Mouse (Mus musculus) forebrain, embryonic 11.5 days (tissue): Measurements from ENCODE around the gene Slc22a14. TPM values are rescaled to one million over a fixed set of nuclear protein-coding genes. Genes with fewer than 3 reads are reported as not detected.
"Not testable (repeated sequence)": the region's sequence is repeated elsewhere in the genome, so short reads cannot be mapped to it uniquely, and the experiment has no call there.

ENCODE experiments used
- ATAC-seq: fragments of 200-750 bp; cut with Nextera tagmentation; replicated peaks from 2 replicates; pipeline ENCODE4 v1.8.0; 2017; ENCODE audit warnings: moderate TSS enrichment; ENCODE audit not compliant: low FRiP score
- DNase-seq: peaks from one replicate; pipeline ENCODE4 v3.0.0-alpha.2; 2017; ENCODE audit warnings: low spot score
- H3K27ac ChIP-seq: fragments of 300-500 bp; sonication (generic); 2 replicates; pipeline ENCODE4 v1.5.1; 2014; ENCODE audit warnings: low read depth, low read length
- H3K27me3 ChIP-seq: fragments of 300-500 bp; sonication (generic); 2 replicates; pipeline ENCODE4 v1.6.1; 2014; ENCODE audit warnings: mild to moderate bottlenecking, low read length, mixed read lengths; ENCODE audit not compliant: control insufficient read depth, insufficient read depth
- H3K36me3 ChIP-seq: fragments of 300-500 bp; sonication (generic); 2 replicates; pipeline ENCODE4 v1.6.1; 2014; ENCODE audit warnings: mild to moderate bottlenecking, low read length, moderate library complexity, mixed read lengths; ENCODE audit not compliant: control insufficient read depth, insufficient read depth
- H3K4me1 ChIP-seq: fragments of 300-500 bp; sonication (generic); replicated peaks from 2 replicates; pipeline ENCODE4 v1.6.1; 2014; ENCODE audit warnings: low read length, mixed read lengths; ENCODE audit not compliant: control insufficient read depth, insufficient read depth
- H3K4me2 ChIP-seq: fragments of 300-500 bp; sonication (generic); 2 replicates; pipeline ENCODE4 v1.6.1; 2014; ENCODE audit warnings: low read depth, mild to moderate bottlenecking, low read length, moderate library complexity, mixed read lengths; ENCODE audit not compliant: severe bottlenecking
- H3K4me3 ChIP-seq: fragments of 300-500 bp; sonication (generic); 2 replicates; pipeline ENCODE4 v1.5.1; 2014; ENCODE audit warnings: low read depth, low read length
- H3K9ac ChIP-seq: fragments of 300-500 bp; sonication (generic); 2 replicates; pipeline ENCODE4 v1.6.1; 2014; ENCODE audit warnings: low read length
- H3K9me3 ChIP-seq: fragments of 300-500 bp; sonication (generic); 2 replicates; pipeline ENCODE4 v1.6.1; 2016; ENCODE audit warnings: low read length, mixed read lengths; ENCODE audit not compliant: control insufficient read depth
- WGBS: fragments of 180-500 bp; shearing (Covaris S2); extraction: QIAGEN DNeasy Blood & Tissue Kit; methylation state at CpG from one replicate; pipeline ENCODE4 v1.1.7; 2014; 5-methylcytosine and 5-hydroxymethylcytosine counted together
- polyA plus RNA-seq: library from polyadenylated mRNA; unstranded; fragments of >200 nt; fragmentation: Nextera tagmentation; extraction: Ambion mirVana; gene quantifications from 2 replicates; pipeline ENCODE4 v1.2.1, GENCODE M21; 2014

The Slc22a14 gene
- polyA plus RNA-seq, 1 experiment from 2014 or later, result not detected

GRCm38 (mm10) chr9:119370770-119371169 lies 5.4 kb upstream of the Slc22a14 start:
- H3K36me3 ChIP-seq, ATAC-seq, H3K27me3 ChIP-seq, H3K27ac ChIP-seq, H3K4me1 ChIP-seq, H3K9me3 ChIP-seq, DNase-seq, H3K4me3 ChIP-seq, H3K4me2 ChIP-seq, H3K9ac ChIP-seq: not testable (repeated sequence)
- WGBS, result 92% methylated on average over 4 of the region's 4 CpGs

GRCm38 (mm10) chr9:119368367-119368766 lies 3.0 kb upstream of the Slc22a14 start:
- Histone ChIP-seq H3K27me3 (no peaks in the 10 kb centered on the region), H3K9me3 (no peaks in the 10 kb centered on the region), H3K36me3 (peaks cover 2% of the 10 kb centered on the region), H3K4me1 (no peaks in the 10 kb centered on the region), H3K9ac (no peak overlapping the region), H3K4me3 (no peak overlapping the region), H3K27ac (no peak overlapping the region), H3K4me2 (no peak overlapping the region)
- WGBS, result 95% methylated on average over 3 of the region's 3 CpGs
- DNase-seq (no peak), ATAC-seq (no peak)

- H3K4me1 ChIP-seq, result no peaks in the 10 kb centered on the region
- DNase-seq (no peak), ATAC-seq (no peak)
- H3K36me3 ChIP-seq, result no peaks in the 10 kb centered on the region
- WGBS, result 87% methylated on average over 12 of the region's 12 CpGs
- no peak overlapping the region for H3K4me2 ChIP-seq
- no peak overlapping the region for H3K4me3 ChIP-seq
- H3K27ac ChIP-seq, result no peak overlapping the region
- H3K9me3 ChIP-seq, result no peaks in the 10 kb centered on the region
- no peaks in the 10 kb centered on the region for H3K27me3 ChIP-seq
- no peak overlapping the region for H3K9ac ChIP-seq
These were observed 2.1 kb downstream of the Slc22a14 start for GRCm38 (mm10) chr9:119363229-119363628.

GRCm38 (mm10) chr9:119361416-119361815 lies 3.9 kb downstream of the Slc22a14 start:
- Histone ChIP-seq H3K9ac (no peak overlapping the region), H3K4me2 (no peak overlapping the region), H3K36me3 (no peaks in the 10 kb centered on the region), H3K27ac (no peak overlapping the region), H3K27me3 (no peaks in the 10 kb centered on the region), H3K9me3 (no peaks in the 10 kb centered on the region), H3K4me3 (no peak overlapping the region), H3K4me1 (no peaks in the 10 kb centered on the region)
- WGBS, result 92% methylated on average over 5 of the region's 5 CpGs
- ATAC-seq (no peak), DNase-seq (no peak)

- Histone ChIP-seq H3K4me3 (peak overlapping the region; percentile 66), H3K4me1 (no peaks in the 10 kb centered on the region), H3K36me3 (no peaks in the 10 kb centered on the region), H3K27ac (no peak overlapping the region), H3K9me3 (no peaks in the 10 kb centered on the region), H3K27me3 (no peaks in the 10 kb centered on the region), H3K4me2 (peak overlapping the region; percentile 87), H3K9ac (peak overlapping the region; percentile 83)
- ATAC-seq, result no peak
- no peak for DNase-seq
- WGBS, result 44% methylated on average over 9 of the region's 9 CpGs
These were observed 7.3 kb downstream of the Slc22a14 start for GRCm38 (mm10) chr9:119358058-119358429.

- Histone ChIP-seq H3K9ac (peak within 1 kb of the TSS; percentile 83), H3K27me3 (no peaks in the 10 kb centered on the region), H3K4me3 (peak within 1 kb of the TSS; percentile 66), H3K4me2 (peak within 1 kb of the TSS; percentile 87), H3K36me3 (no peaks in the 10 kb centered on the region), H3K4me1 (no peaks in the 10 kb centered on the region), H3K9me3 (no peaks in the 10 kb centered on the region), H3K27ac (no peak within 1 kb of the TSS)
- ATAC-seq (peak; percentile 91), DNase-seq (peak; percentile 95)
- WGBS, result 3% methylated on average over 65 of the region's 65 CpGs
These were observed 7.9 kb downstream of the Slc22a14 start, which contains the start of gene Xylb for GRCm38 (mm10) chr9:119357331-119358057. Gene Xylb, plus strand, starts transcription at chr9:119357381.

GRCm38 (mm10) chr9:119355943-119356342 lies 9.4 kb downstream of the Slc22a14 start:
- no peaks in the 10 kb centered on the region for H3K27me3 ChIP-seq
- no peaks in the 10 kb centered on the region for H3K4me1 ChIP-seq
- H3K4me3 ChIP-seq, result no peak overlapping the region
- H3K9ac ChIP-seq, result no peak overlapping the region
- H3K27ac ChIP-seq, result no peak overlapping the region
- no peak overlapping the region for H3K4me2 ChIP-seq
- no peaks in the 10 kb centered on the region for H3K9me3 ChIP-seq
- DNase-seq (no peak), ATAC-seq (no peak)
- 84% methylated on average over 6 of the region's 6 CpGs for WGBS
- H3K36me3 ChIP-seq, result no peaks in the 10 kb centered on the region; the same call in 1 of the 2 replicates

GRCm38 (mm10) chr9:119353926-119354325 lies 11.4 kb downstream of the Slc22a14 start:
- DNase-seq (no peak), ATAC-seq (no peak)
- no peak overlapping the region for H3K4me2 ChIP-seq
- no peaks in the 10 kb centered on the region for H3K27me3 ChIP-seq
- no peaks in the 10 kb centered on the region for H3K9me3 ChIP-seq
- H3K4me3 ChIP-seq, result no peak overlapping the region
- H3K27ac ChIP-seq, result no peak overlapping the region
- 85% methylated on average over 6 of the region's 6 CpGs for WGBS
- H3K4me1 ChIP-seq, result no peaks in the 10 kb centered on the region
- H3K9ac ChIP-seq, result no peak overlapping the region
- peaks cover 4% of the 10 kb centered on the region; the same call in 1 of the 2 replicates for H3K36me3 ChIP-seq

- H3K4me2 ChIP-seq, result no peak overlapping the region
- H3K4me3 ChIP-seq, result no peak overlapping the region
- WGBS, result 15% methylated on average over 4 of the region's 4 CpGs
- no peak overlapping the region for H3K9ac ChIP-seq
- H3K27me3 ChIP-seq, result no peaks in the 10 kb centered on the region
- peaks cover 4% of the 10 kb centered on the region; the same call in 1 of the 2 replicates for H3K36me3 ChIP-seq
- DNase-seq, result peak; percentile 90
- H3K9me3 ChIP-seq, result no peaks in the 10 kb centered on the region
- peak; percentile 87 for ATAC-seq
- no peaks in the 10 kb centered on the region for H3K4me1 ChIP-seq
- H3K27ac ChIP-seq, result no peak overlapping the region
These were observed 13.3 kb downstream of the Slc22a14 start for GRCm38 (mm10) chr9:119352060-119352459.
